Mouse (Mus musculus) C2C12 (cell line): ENCODE measurements around the gene Lrmda. TPM values are rescaled to one million over a fixed set of nuclear protein-coding genes. Genes with fewer than 3 reads are reported as not detected.

Experiments
- H3K27me3 ChIP-seq: one replicate; pipeline ENCODE4 v1.6.1; 2011; ENCODE audit not compliant: control insufficient read depth, insufficient read depth, insufficient read length
- H3K36me3 ChIP-seq: one replicate; pipeline ENCODE4 v1.6.1; 2011; ENCODE audit not compliant: control insufficient read depth, insufficient read depth
- H3K4me3 ChIP-seq: one replicate; pipeline ENCODE4 v1.5.1; 2011; ENCODE audit warnings: mild to moderate bottlenecking, control low read depth; ENCODE audit not compliant: poor library complexity, insufficient read depth, severe bottlenecking
- H3K79me2 ChIP-seq: one replicate; pipeline ENCODE4 v1.6.1; 2011; ENCODE audit not compliant: control insufficient read depth, insufficient read depth
- H3K79me3 ChIP-seq: one replicate; pipeline ENCODE4 v1.6.1; 2011; ENCODE audit warnings: low read depth, control low read depth
- H3ac ChIP-seq: one replicate; pipeline ENCODE3; 2011; ENCODE audit warnings: low read depth; ENCODE audit not compliant: control insufficient read depth, insufficient read length
- CEBPB ChIP-seq: IDR thresholded peaks from one replicate; pipeline ENCODE4 v1.6.1; 2011; ENCODE audit warnings: low read depth, mild to moderate bottlenecking, control low read depth, moderate library complexity
- CTCF ChIP-seq: IDR thresholded peaks from one replicate; pipeline ENCODE4 v1.5.1; 2011; ENCODE audit not compliant: control insufficient read depth, insufficient read depth, insufficient read length
- FOSL1 ChIP-seq: IDR thresholded peaks from one replicate; pipeline ENCODE4 v1.8.0; 2011; ENCODE audit warnings: mild to moderate bottlenecking, low read length; ENCODE audit not compliant: poor library complexity, insufficient read depth, severe bottlenecking
- MAX ChIP-seq: IDR thresholded peaks from one replicate; pipeline ENCODE4 v1.6.1; 2011; ENCODE audit warnings: mild to moderate bottlenecking, control low read depth
- MYOD1 ChIP-seq: IDR thresholded peaks from one replicate; pipeline ENCODE4 v1.6.1; 2011; ENCODE audit warnings: low read depth; ENCODE audit not compliant: control insufficient read depth, insufficient read length
- MYOG ChIP-seq: IDR thresholded peaks from one replicate; pipeline ENCODE4 v1.6.1; 2011; ENCODE audit not compliant: control insufficient read depth, insufficient read length; ENCODE audit errors: extremely low read depth
- USF1 ChIP-seq: IDR thresholded peaks from one replicate; pipeline ENCODE4 v1.6.1; 2011; ENCODE audit warnings: low read depth, mild to moderate bottlenecking, control low read depth, moderate library complexity
- polyA plus RNA-seq: library from polyadenylated mRNA; unstranded; fragments of >200 nt; fragmentation: generic; extraction: Trizol; gene quantifications from one replicate; pipeline ENCODE4 v1.2.1, GENCODE M21; 2012; ENCODE audit warnings: missing spikeins

The Lrmda gene
- polyA plus RNA-seq, 1 experiment, result not detected

DNA sequence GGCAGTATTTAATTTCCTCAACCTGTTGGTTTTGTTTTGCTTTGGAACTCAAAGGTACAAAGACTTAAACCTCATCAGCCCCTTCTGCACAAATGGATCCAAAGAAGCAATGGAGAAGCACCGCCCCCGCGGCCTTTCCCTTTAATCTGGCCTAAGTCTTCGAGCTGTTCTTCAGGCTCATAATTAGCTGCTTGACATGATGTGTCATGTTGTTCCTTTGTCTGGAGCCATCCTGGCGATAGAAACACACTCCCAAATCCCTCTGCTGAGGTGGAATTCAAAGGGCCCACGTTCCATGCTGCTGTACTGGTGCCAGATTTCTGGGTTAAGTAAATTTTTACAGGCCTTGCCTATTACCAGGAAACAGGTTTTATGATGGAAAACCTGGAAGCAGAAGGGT, 263.3 kb downstream of the Lrmda start:
- Histone ChIP-seq H3ac (no peak overlapping the region), H3K36me3 (no peaks in the 10 kb centered on the region), H3K27me3 (no peaks in the 10 kb centered on the region), H3K4me3 (no peak overlapping the region), H3K79me2 (no peaks in the 10 kb centered on the region), H3K79me3 (no peaks in the 10 kb centered on the region)
- TF ChIP-seq CEBPB (no peak), USF1 (no peak), MYOD1 (no peak)

DNA sequence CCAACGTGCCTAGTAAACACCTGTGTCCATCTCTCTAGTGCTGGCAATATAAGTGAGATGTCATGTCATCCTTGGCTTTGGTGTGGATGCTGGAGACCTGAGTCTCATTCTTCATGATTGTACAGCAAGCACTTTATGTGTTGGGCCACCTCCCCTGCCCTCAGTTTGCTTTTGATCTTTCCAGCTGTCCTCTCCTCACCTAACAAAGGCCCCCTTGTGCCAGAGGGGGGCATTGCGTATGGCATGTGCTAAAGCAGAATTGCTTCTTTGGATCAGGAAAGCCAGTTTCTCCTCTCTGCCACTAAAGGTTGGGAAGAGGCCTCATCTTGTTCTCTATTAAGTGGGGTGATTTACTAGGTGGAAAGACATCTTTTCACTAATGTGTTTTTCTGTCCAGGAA, 264.2 kb downstream of the Lrmda start:
- Histone ChIP-seq H3K79me2 (no peaks in the 10 kb centered on the region), H3ac (no peak overlapping the region), H3K79me3 (no peaks in the 10 kb centered on the region), H3K36me3 (no peaks in the 10 kb centered on the region), H3K27me3 (no peaks in the 10 kb centered on the region), H3K4me3 (no peak overlapping the region)
- TF ChIP-seq USF1 (no peak), MYOG (no peak), MAX (no peak), CTCF (no peak), MYOD1 (no peak), FOSL1 (no peak), CEBPB (no peak)

DNA sequence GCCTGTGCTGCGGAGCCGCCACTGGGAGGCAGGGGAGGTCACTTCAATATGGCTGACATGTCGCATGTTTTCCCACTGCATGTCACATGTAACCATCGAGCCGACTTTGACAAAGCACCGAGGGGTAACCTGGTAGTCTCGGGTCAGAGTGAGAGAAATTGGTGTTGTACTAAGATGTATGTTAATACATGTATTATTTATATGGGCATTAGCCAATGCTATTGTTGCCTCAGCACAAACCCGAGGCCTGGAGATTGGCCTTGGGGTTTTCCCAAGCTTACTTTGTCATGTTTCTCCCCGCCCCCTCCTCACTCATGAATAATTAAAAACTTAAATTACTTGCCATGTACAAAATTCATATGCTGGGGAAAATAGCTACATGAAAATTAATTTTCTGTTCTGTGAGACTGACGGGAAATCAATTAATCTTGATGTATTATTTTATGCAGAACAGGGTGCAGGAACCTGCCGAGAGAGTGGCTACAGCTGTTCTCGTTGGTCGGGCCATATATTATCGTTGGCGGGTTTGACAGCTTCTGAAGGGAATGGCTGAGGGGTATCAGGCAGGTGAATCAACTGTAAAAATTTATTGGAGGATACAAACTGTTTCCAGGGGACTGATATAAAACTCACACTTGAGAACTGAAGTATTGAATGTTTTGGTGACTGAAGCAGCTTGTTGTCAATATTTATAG, 265.5 kb downstream of the Lrmda start:
- no peak overlapping the region for H3ac ChIP-seq
- TF ChIP-seq CTCF (no peak), MYOG (no peak), MYOD1 (no peak), FOSL1 (no peak)
- H3K4me3 ChIP-seq, result no peak overlapping the region
- peaks cover 6% of the 10 kb centered on the region for H3K27me3 ChIP-seq
- H3K79me3 ChIP-seq, result no peaks in the 10 kb centered on the region
- H3K79me2 ChIP-seq, result no peaks in the 10 kb centered on the region
- no peaks in the 10 kb centered on the region for H3K36me3 ChIP-seq

DNA sequence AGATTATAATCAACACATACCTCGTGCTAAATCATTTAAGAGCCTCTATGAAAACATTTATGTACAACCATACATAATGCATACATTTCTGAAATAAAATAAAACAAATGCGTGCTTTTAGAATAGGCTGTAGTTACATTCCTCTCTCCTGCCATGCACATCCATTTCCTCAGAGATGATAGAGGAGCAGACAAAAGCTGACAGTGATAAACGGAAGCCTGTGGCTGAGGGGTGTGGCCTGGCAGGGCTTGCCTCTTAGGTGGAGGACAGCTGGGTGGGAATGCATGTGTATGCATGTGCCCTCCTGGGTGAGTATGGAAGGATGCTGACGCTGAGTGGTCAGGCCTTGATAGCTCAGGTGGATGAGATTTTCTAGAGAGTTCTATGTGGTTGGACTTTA, 266.3 kb downstream of the Lrmda start:
- H3K79me2 ChIP-seq, result no peaks in the 10 kb centered on the region
- H3K27me3 ChIP-seq, result peaks cover 6% of the 10 kb centered on the region
- TF ChIP-seq FOSL1 (no peak), CTCF (no peak), MYOD1 (no peak), MYOG (no peak)
- H3K79me3 ChIP-seq, result no peaks in the 10 kb centered on the region
- no peak overlapping the region for H3ac ChIP-seq
- no peaks in the 10 kb centered on the region for H3K36me3 ChIP-seq
- H3K4me3 ChIP-seq, result no peak overlapping the region

DNA sequence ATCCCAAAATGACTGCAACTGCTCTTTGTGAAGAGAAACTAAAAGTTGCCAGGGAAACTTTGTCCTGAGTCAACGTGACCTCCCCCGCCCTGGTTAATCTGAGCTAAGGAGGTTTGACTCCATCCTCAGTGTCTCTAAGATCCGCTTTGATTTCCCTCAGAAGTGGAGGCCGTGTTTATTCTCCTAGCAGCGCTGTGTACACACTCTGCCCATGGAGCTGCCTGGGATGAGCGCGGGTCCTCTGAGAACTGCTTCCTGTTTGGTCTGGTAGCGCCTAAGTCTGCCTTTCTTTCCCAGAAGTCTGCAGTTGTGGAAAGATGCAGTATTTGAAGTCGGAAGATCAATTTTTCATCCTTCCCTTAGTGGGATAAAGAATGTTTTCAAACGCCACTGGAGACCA, 268.7 kb downstream of the Lrmda start:
- Histone ChIP-seq H3K27me3 (peaks cover 6% of the 10 kb centered on the region), H3K36me3 (no peaks in the 10 kb centered on the region), H3K4me3 (no peak overlapping the region), H3K79me2 (no peaks in the 10 kb centered on the region), H3K79me3 (no peaks in the 10 kb centered on the region), H3ac (no peak overlapping the region)
- TF ChIP-seq MYOG (no peak), FOSL1 (no peak), CTCF (no peak), MAX (no peak), USF1 (no peak), MYOD1 (no peak), CEBPB (no peak)

DNA sequence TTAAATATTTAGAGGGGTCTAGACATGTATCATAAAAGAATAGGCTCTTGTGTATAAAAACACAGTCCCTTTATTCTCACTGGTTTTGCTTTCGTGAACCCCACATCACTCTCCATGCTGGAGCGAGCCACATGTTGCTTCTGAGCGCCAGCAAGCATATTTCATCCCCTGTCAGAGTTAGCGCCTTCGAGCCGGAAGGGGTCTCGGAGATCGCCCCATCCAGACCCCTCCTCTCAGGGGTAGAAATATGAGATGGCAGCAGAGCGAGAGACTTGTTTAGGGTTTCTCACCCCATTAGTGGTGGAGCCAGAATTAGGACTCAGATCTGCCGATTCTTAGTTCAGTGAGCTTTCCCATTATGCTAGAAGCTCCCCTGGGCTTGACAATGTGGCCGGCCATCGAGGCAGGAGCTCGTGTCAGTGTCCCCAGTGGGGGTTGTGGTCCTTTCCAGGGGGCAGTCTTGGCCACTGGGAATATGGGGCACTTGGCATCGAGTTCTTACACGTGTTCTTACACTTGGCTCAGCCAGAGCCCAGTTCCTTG, 269.9 kb downstream of the Lrmda start:
- no peak overlapping the region for H3K4me3 ChIP-seq
- H3K27me3 ChIP-seq, result peaks cover 6% of the 10 kb centered on the region

More for the DNA sequence above, 269.9 kb downstream of the Lrmda start:
- Histone ChIP-seq H3ac (no peak overlapping the region), H3K79me2 (no peaks in the 10 kb centered on the region), H3K79me3 (no peaks in the 10 kb centered on the region), H3K36me3 (no peaks in the 10 kb centered on the region)
- TF ChIP-seq MYOD1 (no peak), CTCF (no peak), USF1 (no peak), FOSL1 (no peak), MYOG (no peak), CEBPB (no peak), MAX (no peak)
